Mouse (Mus musculus): ENCODE results near the gene Hdgfl3. TPM values are rescaled to one million over a fixed set of nuclear protein-coding genes. Genes with fewer than 3 reads are reported as not detected.
A peak's percentile ranks its signal among the peaks of the same experiment; 100 is the strongest.
"Not testable (repeated sequence)": the region's sequence is repeated elsewhere in the genome, so short reads cannot be mapped to it uniquely, and the experiment has no call there.

The Hdgfl3 gene
- polyA plus RNA-seq, 1 experiment from 2014 or later = 13.8 TPM

- no peak overlapping the region for H3K4me3 ChIP-seq
- H3K27ac ChIP-seq = no peak overlapping the region
- H3K27me3 ChIP-seq (ENCODE audit: insufficient read depth, poor library complexity, severe bottlenecking) = no peaks in the 10 kb centered on the region
- peak; percentile 66 for DNase-seq (ENCODE audit: low spot score)
- no peaks in the 10 kb centered on the region for H3K9me3 ChIP-seq
- peaks cover 19% of the 10 kb centered on the region for H3K4me1 ChIP-seq
- H3K36me3 ChIP-seq = no peaks in the 10 kb centered on the region
- WGBS = 43% methylated on average over 8 of the region's 8 CpGs
Observed at GRCm38 (mm10) chr7:81847010-81847409, 87.3 kb downstream of the Hdgfl3 start.

GRCm38 (mm10) chr7:81846008-81846407, 88.3 kb downstream of the Hdgfl3 start:
- H3K27me3 ChIP-seq (ENCODE audit: insufficient read depth, poor library complexity, severe bottlenecking) = no peaks in the 10 kb centered on the region
- 61% methylated on average over 8 of the region's 8 CpGs for WGBS
- no peak overlapping the region for H3K4me3 ChIP-seq
- H3K27ac ChIP-seq = no peak overlapping the region
- H3K9me3 ChIP-seq = no peaks in the 10 kb centered on the region
- no peaks in the 10 kb centered on the region for H3K36me3 ChIP-seq
- H3K4me1 ChIP-seq = peaks cover 24% of the 10 kb centered on the region
- DNase-seq (ENCODE audit: low spot score) = peak; percentile 70

- no peak for DNase-seq (ENCODE audit: low spot score)
- WGBS = 68% methylated on average over 3 of the region's 3 CpGs
- Histone ChIP-seq H3K4me3 (no peak overlapping the region), H3K4me1 (peaks cover 31% of the 10 kb centered on the region), H3K36me3 (no peaks in the 10 kb centered on the region), H3K9me3 (no peaks in the 10 kb centered on the region), H3K27ac (no peak overlapping the region), H3K27me3 (ENCODE audit: insufficient read depth, poor library complexity, severe bottlenecking) (no peaks in the 10 kb centered on the region)
Observed at GRCm38 (mm10) chr7:81845313-81845712, 89.0 kb downstream of the Hdgfl3 start.

GRCm38 (mm10) chr7:81844801-81845200, 89.5 kb downstream of the Hdgfl3 start:
- Histone ChIP-seq H3K9me3 (no peaks in the 10 kb centered on the region), H3K4me3 (no peak overlapping the region), H3K4me1 (peaks cover 32% of the 10 kb centered on the region), H3K36me3 (no peaks in the 10 kb centered on the region), H3K27ac (no peak overlapping the region), H3K27me3 (ENCODE audit: insufficient read depth, poor library complexity, severe bottlenecking) (no peaks in the 10 kb centered on the region)
- no peak for DNase-seq (ENCODE audit: low spot score)
- WGBS = 78% methylated on average over 11 of the region's 11 CpGs

- no peak overlapping the region for H3K27ac ChIP-seq
- no peaks in the 10 kb centered on the region for H3K36me3 ChIP-seq
- H3K27me3 ChIP-seq (ENCODE audit: insufficient read depth, poor library complexity, severe bottlenecking) = no peaks in the 10 kb centered on the region
- 85% methylated on average over 8 of the region's 8 CpGs for WGBS
- H3K9me3 ChIP-seq = no peaks in the 10 kb centered on the region
- H3K4me3 ChIP-seq = no peak overlapping the region
- H3K4me1 ChIP-seq = peaks cover 32% of the 10 kb centered on the region
- no peak for DNase-seq (ENCODE audit: low spot score)
Observed at GRCm38 (mm10) chr7:81843903-81844302, 90.4 kb downstream of the Hdgfl3 start.

GRCm38 (mm10) chr7:81842998-81843397, 91.3 kb downstream of the Hdgfl3 start:
- Histone ChIP-seq H3K9me3 (no peaks in the 10 kb centered on the region), H3K4me1 (peaks cover 32% of the 10 kb centered on the region), H3K27me3 (ENCODE audit: insufficient read depth, poor library complexity, severe bottlenecking) (no peaks in the 10 kb centered on the region), H3K4me3 (no peak overlapping the region), H3K36me3 (no peaks in the 10 kb centered on the region), H3K27ac (no peak overlapping the region)
- no peak for DNase-seq (ENCODE audit: low spot score)
- 61% methylated on average over 1 of the region's 1 CpGs for WGBS

- DNase-seq (ENCODE audit: low spot score) = no peak
- Histone ChIP-seq H3K9me3 (no peaks in the 10 kb centered on the region), H3K4me1 (peaks cover 31% of the 10 kb centered on the region), H3K36me3 (no peaks in the 10 kb centered on the region), H3K27me3 (ENCODE audit: insufficient read depth, poor library complexity, severe bottlenecking) (no peaks in the 10 kb centered on the region), H3K27ac (no peak overlapping the region), H3K4me3 (no peak overlapping the region)
- WGBS = 85% methylated on average over 7 of the region's 7 CpGs
Observed at GRCm38 (mm10) chr7:81842141-81842540, 92.1 kb downstream of the Hdgfl3 start.

- Histone ChIP-seq H3K4me3 (no peak overlapping the region), H3K27ac (no peak overlapping the region), H3K4me1 (peaks cover 24% of the 10 kb centered on the region), H3K27me3 (ENCODE audit: insufficient read depth, poor library complexity, severe bottlenecking) (no peaks in the 10 kb centered on the region), H3K36me3 (no peaks in the 10 kb centered on the region), H3K9me3 (no peaks in the 10 kb centered on the region)
- DNase-seq (ENCODE audit: low spot score) = no peak
- 68% methylated on average over 6 of the region's 6 CpGs for WGBS
Observed at GRCm38 (mm10) chr7:81841439-81841838, 92.8 kb downstream of the Hdgfl3 start.

- H3K27ac ChIP-seq = no peak overlapping the region
- WGBS = 39% methylated on average over 7 of the region's 7 CpGs
Observed at GRCm38 (mm10) chr7:81840661-81841181, 93.6 kb downstream of the Hdgfl3 start.

GRCm38 (mm10) chr7:81839746-81840145, 94.5 kb downstream of the Hdgfl3 start:
- no peaks in the 10 kb centered on the region for H3K9me3 ChIP-seq
- H3K4me1 ChIP-seq = peaks cover 12% of the 10 kb centered on the region; the same call in 1 of the 2 replicates
- no peaks in the 10 kb centered on the region for H3K27me3 ChIP-seq (ENCODE audit: insufficient read depth, poor library complexity, severe bottlenecking)
- no peak for DNase-seq (ENCODE audit: low spot score)
- no peak overlapping the region for H3K27ac ChIP-seq
- H3K4me3 ChIP-seq = no peak overlapping the region
- WGBS = 64% methylated on average over 6 of the region's 6 CpGs
- H3K36me3 ChIP-seq = no peaks in the 10 kb centered on the region

More at GRCm38 (mm10) chr7:81840661-81841181, 93.6 kb downstream of the Hdgfl3 start:
- no peaks in the 10 kb centered on the region for H3K9me3 ChIP-seq
- H3K36me3 ChIP-seq = no peaks in the 10 kb centered on the region
- peaks cover 19% of the 10 kb centered on the region; the same call in 1 of the 2 replicates for H3K4me1 ChIP-seq
- no peak for DNase-seq (ENCODE audit: low spot score)
- H3K27me3 ChIP-seq (ENCODE audit: insufficient read depth, poor library complexity, severe bottlenecking) = no peaks in the 10 kb centered on the region
- H3K4me3 ChIP-seq = no peak overlapping the region

GRCm38 (mm10) chr7:81837771-81838170, 96.5 kb downstream of the Hdgfl3 start:
- H3K36me3 ChIP-seq; H3K9me3 ChIP-seq; H3K27me3 ChIP-seq (ENCODE audit: insufficient read depth, poor library complexity, severe bottlenecking); H3K4me3 ChIP-seq; DNase-seq (ENCODE audit: low spot score); H3K27ac ChIP-seq: not testable (repeated sequence)
- WGBS = 84% methylated on average over 5 of the region's 5 CpGs
- peaks cover 12% of the 10 kb centered on the region; the same call in 1 of the 2 replicates for H3K4me1 ChIP-seq

GRCm38 (mm10) chr7:81835430-81835829, 98.8 kb downstream of the Hdgfl3 start:
- Histone ChIP-seq H3K4me1 (peaks cover 2% of the 10 kb centered on the region; the same call in 1 of the 2 replicates), H3K27me3 (ENCODE audit: insufficient read depth, poor library complexity, severe bottlenecking) (no peaks in the 10 kb centered on the region), H3K36me3 (no peaks in the 10 kb centered on the region), H3K4me3 (no peak overlapping the region), H3K27ac (no peak overlapping the region), H3K9me3 (no peaks in the 10 kb centered on the region)
- no peak for DNase-seq (ENCODE audit: low spot score)
- 88% methylated on average over 5 of the region's 5 CpGs for WGBS

- H3K9me3 ChIP-seq = no peaks in the 10 kb centered on the region
- peaks cover 4% of the 10 kb centered on the region for H3K4me1 ChIP-seq
- H3K27me3 ChIP-seq (ENCODE audit: insufficient read depth, poor library complexity, severe bottlenecking) = no peaks in the 10 kb centered on the region
- no peak for DNase-seq (ENCODE audit: low spot score)
- H3K4me3 ChIP-seq = no peak overlapping the region
- H3K27ac ChIP-seq = no peak overlapping the region
- no peaks in the 10 kb centered on the region for H3K36me3 ChIP-seq
Observed at GRCm38 (mm10) chr7:81834847-81835246, 99.4 kb downstream of the Hdgfl3 start.

Data from heart, embryonic 10.5 days (tissue).